Mouse (Mus musculus): ENCODE measurements at regions not wholly inside any gene's neighbourhood (a gene's known extent, or its start where the extent isn't known, plus 50 kb on each side); places are given as distances from the start of the nearest gene placed in this dataset.

DNA sequence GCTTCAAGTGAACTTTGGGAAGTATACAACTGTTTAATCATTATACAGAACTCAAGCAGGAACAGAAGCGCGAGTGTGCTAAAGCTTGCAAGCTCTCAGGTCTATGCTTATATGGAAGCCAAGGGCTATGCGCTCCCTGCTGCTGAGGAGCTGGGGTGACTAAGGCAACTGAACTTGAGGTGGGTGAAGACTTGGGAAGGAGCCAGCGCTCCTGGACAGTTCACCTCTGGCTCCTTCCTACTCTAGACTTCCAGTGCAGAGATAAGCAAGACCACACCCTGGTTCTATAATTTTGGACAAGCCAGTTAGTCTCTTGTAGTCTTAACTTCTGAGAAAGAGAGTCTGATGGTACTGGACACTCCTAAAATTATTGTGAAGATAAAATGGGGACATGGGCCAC is 55.3 kb upstream of the Slc2a1 start:
- TF ChIP-seq GATA1 (IDR thresholded peaks at IDR 0.05; ENCODE audit: low read length): no peak

GRCm38 (mm10) chr4:119053680-119054079 is 54.8 kb upstream of the Slc2a1 start:
- TF ChIP-seq GATA1 (IDR thresholded peaks at IDR 0.05; ENCODE audit: low read length): no peak

DNA sequence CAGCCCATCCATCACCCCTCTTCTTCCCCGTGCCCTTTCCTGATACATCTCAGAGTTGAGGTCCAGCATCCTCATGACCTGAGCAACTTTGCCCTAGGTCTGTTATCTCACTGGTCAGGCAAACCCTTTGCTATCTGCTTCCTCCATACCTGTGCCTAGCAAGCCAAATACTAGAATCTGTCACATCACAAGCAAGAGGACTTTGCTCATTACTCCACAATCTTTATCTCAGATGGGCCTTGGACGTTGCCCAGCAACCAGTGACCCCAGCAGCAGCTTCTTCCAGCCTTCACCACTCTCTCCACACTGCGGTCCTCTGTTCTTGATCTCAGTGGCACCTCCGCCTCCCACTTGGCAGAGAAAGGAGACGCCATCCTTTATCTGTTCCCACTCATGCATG is 54.4 kb upstream of the Slc2a1 start:
- TF ChIP-seq GATA1 (IDR thresholded peaks at IDR 0.05; ENCODE audit: low read length): no peak

DNA sequence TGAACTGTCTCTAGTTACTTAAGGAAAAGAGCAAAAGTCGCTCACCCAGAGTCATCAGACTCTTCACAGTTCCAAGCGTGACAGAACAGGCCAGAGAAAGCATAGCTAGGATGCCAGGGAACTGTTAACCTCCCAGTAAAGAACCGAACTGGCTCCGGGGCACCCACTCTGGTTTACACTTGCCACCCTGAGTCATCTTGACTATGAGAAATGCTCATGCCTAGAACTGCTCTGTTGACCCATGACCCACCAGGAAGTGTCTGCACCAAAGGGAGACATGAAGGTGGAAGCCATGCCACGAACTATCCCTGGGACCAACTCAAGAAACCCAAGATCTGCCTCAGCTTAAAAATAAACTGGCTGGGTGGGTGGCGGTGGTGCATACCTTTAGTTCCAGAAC is 51.3 kb upstream of the Slc2a1 start:
- no peak for TF ChIP-seq GATA1 (IDR thresholded peaks at IDR 0.05; ENCODE audit: low read length)

DNA sequence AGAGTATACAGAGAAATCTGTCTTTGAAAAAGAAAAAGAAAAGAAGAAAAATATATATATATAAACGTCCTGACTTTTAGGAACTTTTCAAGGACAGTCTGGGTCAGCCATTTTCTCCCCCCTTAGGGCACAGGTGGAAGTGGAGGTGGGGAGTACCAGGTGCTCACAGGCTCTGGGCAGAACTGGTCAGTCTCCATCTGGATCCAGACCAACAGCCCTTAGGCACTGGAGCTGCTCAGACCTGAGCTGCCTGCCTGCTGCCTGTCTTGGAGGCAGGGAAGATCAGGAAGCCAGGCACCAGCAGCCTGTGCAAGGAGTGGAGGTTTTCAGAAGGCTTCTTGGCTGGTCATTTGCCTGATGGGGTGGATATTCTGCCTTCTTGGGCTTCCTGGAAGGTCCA is 50.7 kb upstream of the Slc2a1 start:
- no peak for TF ChIP-seq GATA1 (IDR thresholded peaks at IDR 0.05; ENCODE audit: low read length)
